Mouse (Mus musculus) embryonic facial prominence, embryonic 11.5 days (tissue): ENCODE measurements around the gene Cmc2. TPM values are rescaled to one million over a fixed set of nuclear protein-coding genes. Genes with fewer than 3 reads are reported as not detected.

ENCODE experiments used
- ATAC-seq: fragments of 200-750 bp; cut with Nextera tagmentation; replicated peaks from 2 replicates; pipeline ENCODE4 v1.8.0; 2017; ENCODE audit warnings: low read depth; ENCODE audit not compliant: insufficient number of reproducible peaks, low FRiP score, low TSS enrichment
- DNase-seq: peaks from one replicate; pipeline ENCODE4 v3.0.0-alpha.2; 2015; ENCODE audit warnings: low spot score
- H3K27ac ChIP-seq: fragments of 300-500 bp; sonication (generic); replicated peaks from 2 replicates; pipeline ENCODE4 v1.5.1; 2014; ENCODE audit warnings: mild to moderate bottlenecking, low read depth, low read length, control low read depth
- H3K27me3 ChIP-seq: fragments of 300-500 bp; sonication (generic); 2 replicates; pipeline ENCODE4 v1.6.1; 2014; ENCODE audit warnings: mild to moderate bottlenecking, low read length, moderate library complexity, mixed read lengths; ENCODE audit not compliant: control insufficient read depth, insufficient read depth
- H3K36me3 ChIP-seq: fragments of 300-500 bp; sonication (generic); replicated peaks from 2 replicates; pipeline ENCODE4 v1.6.1; 2014; ENCODE audit warnings: low read depth, mild to moderate bottlenecking, low read length, moderate library complexity, mixed read lengths; ENCODE audit not compliant: control insufficient read depth, insufficient read depth
- H3K4me1 ChIP-seq: fragments of 300-500 bp; sonication (generic); 2 replicates; pipeline ENCODE4 v1.6.1; 2014; ENCODE audit warnings: low read length, mixed read lengths; ENCODE audit not compliant: control insufficient read depth, insufficient read depth
- H3K4me2 ChIP-seq: fragments of 300-500 bp; sonication (generic); 2 replicates; pipeline ENCODE4 v1.6.1; 2014; ENCODE audit warnings: low read depth, mild to moderate bottlenecking, control low read depth, low read length, moderate library complexity
- H3K4me3 ChIP-seq: fragments of 300-500 bp; sonication (generic); 2 replicates; pipeline ENCODE4 v1.5.1; 2014; ENCODE audit warnings: low read depth, low read length, control low read depth
- H3K9ac ChIP-seq: fragments of 300-500 bp; sonication (generic); replicated peaks from 2 replicates; pipeline ENCODE4 v1.6.1; 2014; ENCODE audit warnings: mild to moderate bottlenecking, control low read depth, low read length
- H3K9me3 ChIP-seq: fragments of 300-500 bp; sonication (generic); replicated peaks from 2 replicates; pipeline ENCODE4 v1.6.1; 2016; ENCODE audit warnings: mild to moderate bottlenecking, low read length, inconsistent platforms, mixed read lengths; ENCODE audit not compliant: control insufficient read depth
- WGBS: fragments of 180-500 bp; shearing (Covaris S2); extraction: QIAGEN DNeasy Blood & Tissue Kit; methylation state at CpG from one replicate; pipeline ENCODE4 v1.1.7; 2014; 5-methylcytosine and 5-hydroxymethylcytosine counted together
- polyA plus RNA-seq: library from polyadenylated mRNA; unstranded; fragments of >200 nt; fragmentation: Nextera tagmentation; extraction: Ambion mirVana; gene quantifications from 2 replicates; pipeline ENCODE4 v1.2.1, GENCODE M21; 2014

The Cmc2 gene
- 90.6 and 92.2 TPM in 2 replicates for polyA plus RNA-seq

GRCm38 (mm10) chr8:116921337-116922059 lies at the start of gene Cmc2, which contains the start of gene Cenpn:
Cmc2 (minus strand) TSS chr8:116921455.
Cenpn (plus strand) TSS chr8:116921730.
- ATAC-seq (peak; percentile 94), DNase-seq (peak; percentile 96)
- H3K36me3 ChIP-seq: no peaks in the 10 kb centered on the region; the same call in 1 of the 2 replicates
- H3K27ac ChIP-seq: peak within 1 kb of the TSS; percentile 52; the same call in 1 of the 2 replicates
- no peaks in the 10 kb centered on the region for H3K9me3 ChIP-seq
- no peaks in the 10 kb centered on the region; the same call in 1 of the 2 replicates for H3K4me1 ChIP-seq
- H3K27me3 ChIP-seq: no peaks in the 10 kb centered on the region
- peak within 1 kb of the TSS; percentile 86 for H3K4me3 ChIP-seq
- 0% methylated on average over 54 of the region's 57 CpGs for WGBS
- peak within 1 kb of the TSS; percentile 71 for H3K4me2 ChIP-seq
- H3K9ac ChIP-seq: peak within 1 kb of the TSS; percentile 80

- 80% methylated on average over 6 of the region's 6 CpGs for WGBS
- H3K4me3 ChIP-seq: no peak overlapping the region
- H3K9ac ChIP-seq: no peak overlapping the region
- H3K27me3 ChIP-seq: no peaks in the 10 kb centered on the region
- H3K9me3 ChIP-seq: no peaks in the 10 kb centered on the region
- ATAC-seq (no peak), DNase-seq (no peak)
- no peaks in the 10 kb centered on the region for H3K36me3 ChIP-seq
- no peak overlapping the region for H3K4me2 ChIP-seq
- H3K27ac ChIP-seq: no peak overlapping the region
- no peaks in the 10 kb centered on the region for H3K4me1 ChIP-seq
These were observed 48.3 kb upstream of the Cmc2 start for GRCm38 (mm10) chr8:116969531-116969930.

- H3K36me3 ChIP-seq: peaks cover 6% of the 10 kb centered on the region
- no peaks in the 10 kb centered on the region for H3K27me3 ChIP-seq
- no peaks in the 10 kb centered on the region for H3K4me1 ChIP-seq
- no peak for ATAC-seq
- no peak for DNase-seq
- H3K9me3 ChIP-seq: no peaks in the 10 kb centered on the region
- H3K27ac ChIP-seq: no peak overlapping the region
- no peak overlapping the region for H3K4me2 ChIP-seq
- no peak overlapping the region for H3K9ac ChIP-seq
- H3K4me3 ChIP-seq: no peak overlapping the region
- WGBS: 91% methylated on average over 9 of the region's 9 CpGs
These were observed 33.2 kb upstream of the Cmc2 start for GRCm38 (mm10) chr8:116954415-116954814.

GRCm38 (mm10) chr8:116952428-116952827 lies 31.2 kb upstream of the Cmc2 start:
- 91% methylated on average over 8 of the region's 8 CpGs for WGBS
- ATAC-seq: no peak

GRCm38 (mm10) chr8:116951778-116952177 lies 30.5 kb upstream of the Cmc2 start:
- peaks cover 4% of the 10 kb centered on the region for H3K36me3 ChIP-seq
- no peak overlapping the region for H3K4me3 ChIP-seq
- WGBS: 98% methylated on average over 2 of the region's 2 CpGs
- ATAC-seq (no peak), DNase-seq (no peak)
- H3K27ac ChIP-seq: no peak overlapping the region
- H3K4me1 ChIP-seq: no peaks in the 10 kb centered on the region
- no peak overlapping the region for H3K9ac ChIP-seq
- no peaks in the 10 kb centered on the region for H3K9me3 ChIP-seq
- H3K4me2 ChIP-seq: no peak overlapping the region
- no peaks in the 10 kb centered on the region for H3K27me3 ChIP-seq

More at GRCm38 (mm10) chr8:116952428-116952827, 31.2 kb upstream of the Cmc2 start:
- no peak overlapping the region for H3K27ac ChIP-seq
- H3K36me3 ChIP-seq: peaks cover 6% of the 10 kb centered on the region
- no peak overlapping the region for H3K4me3 ChIP-seq
- H3K27me3 ChIP-seq: no peaks in the 10 kb centered on the region
- H3K9me3 ChIP-seq: no peaks in the 10 kb centered on the region
- no peaks in the 10 kb centered on the region for H3K4me1 ChIP-seq
- no peak overlapping the region for H3K4me2 ChIP-seq
- no peak for DNase-seq
- no peak overlapping the region for H3K9ac ChIP-seq

- Histone ChIP-seq H3K4me2 (no peak overlapping the region), H3K4me3 (no peak overlapping the region), H3K36me3 (peaks cover under 1% of the 10 kb centered on the region; the same call in 1 of the 2 replicates), H3K9me3 (no peaks in the 10 kb centered on the region), H3K4me1 (no peaks in the 10 kb centered on the region), H3K27ac (no peak overlapping the region), H3K27me3 (no peaks in the 10 kb centered on the region), H3K9ac (no peak overlapping the region)
- no peak for DNase-seq
- ATAC-seq: no peak
- WGBS: 74% methylated on average over 5 of the region's 5 CpGs
These were observed 30.1 kb upstream of the Cmc2 start for GRCm38 (mm10) chr8:116951369-116951768.

- H3K27ac ChIP-seq: no peak overlapping the region
- no peaks in the 10 kb centered on the region for H3K36me3 ChIP-seq
- no peaks in the 10 kb centered on the region for H3K27me3 ChIP-seq
- no peak for DNase-seq
- H3K9ac ChIP-seq: no peak overlapping the region
- H3K9me3 ChIP-seq: no peaks in the 10 kb centered on the region
- 81% methylated on average over 7 of the region's 7 CpGs for WGBS
- H3K4me2 ChIP-seq: no peak overlapping the region
- no peak overlapping the region for H3K4me3 ChIP-seq
- no peaks in the 10 kb centered on the region for H3K4me1 ChIP-seq
- no peak for ATAC-seq
These were observed 26.3 kb upstream of the Cmc2 start for GRCm38 (mm10) chr8:116947589-116947988.

- ATAC-seq (no peak), DNase-seq (no peak)
- Histone ChIP-seq H3K9me3 (no peaks in the 10 kb centered on the region), H3K27ac (no peak overlapping the region), H3K4me1 (no peaks in the 10 kb centered on the region), H3K36me3 (no peaks in the 10 kb centered on the region), H3K9ac (no peak overlapping the region), H3K4me3 (no peak overlapping the region), H3K4me2 (no peak overlapping the region), H3K27me3 (no peaks in the 10 kb centered on the region)
- WGBS: 88% methylated on average over 6 of the region's 6 CpGs
These were observed 25.6 kb upstream of the Cmc2 start for GRCm38 (mm10) chr8:116946851-116947250.
